Mouse (Mus musculus) ES-Bruce4 (cell line): ENCODE data around the gene Rnf130.

ENCODE experiments used
- CTCF ChIP-seq: IDR thresholded peaks from one replicate; pipeline ENCODE4 v1.8.1; 2011; ENCODE audit warnings: low read depth, low read length
- EP300 ChIP-seq: IDR thresholded peaks from 2 replicates; pipeline ENCODE4 v1.6.1; 2011; ENCODE audit warnings: low read depth, low read length; ENCODE audit not compliant: insufficient read depth

DNA sequence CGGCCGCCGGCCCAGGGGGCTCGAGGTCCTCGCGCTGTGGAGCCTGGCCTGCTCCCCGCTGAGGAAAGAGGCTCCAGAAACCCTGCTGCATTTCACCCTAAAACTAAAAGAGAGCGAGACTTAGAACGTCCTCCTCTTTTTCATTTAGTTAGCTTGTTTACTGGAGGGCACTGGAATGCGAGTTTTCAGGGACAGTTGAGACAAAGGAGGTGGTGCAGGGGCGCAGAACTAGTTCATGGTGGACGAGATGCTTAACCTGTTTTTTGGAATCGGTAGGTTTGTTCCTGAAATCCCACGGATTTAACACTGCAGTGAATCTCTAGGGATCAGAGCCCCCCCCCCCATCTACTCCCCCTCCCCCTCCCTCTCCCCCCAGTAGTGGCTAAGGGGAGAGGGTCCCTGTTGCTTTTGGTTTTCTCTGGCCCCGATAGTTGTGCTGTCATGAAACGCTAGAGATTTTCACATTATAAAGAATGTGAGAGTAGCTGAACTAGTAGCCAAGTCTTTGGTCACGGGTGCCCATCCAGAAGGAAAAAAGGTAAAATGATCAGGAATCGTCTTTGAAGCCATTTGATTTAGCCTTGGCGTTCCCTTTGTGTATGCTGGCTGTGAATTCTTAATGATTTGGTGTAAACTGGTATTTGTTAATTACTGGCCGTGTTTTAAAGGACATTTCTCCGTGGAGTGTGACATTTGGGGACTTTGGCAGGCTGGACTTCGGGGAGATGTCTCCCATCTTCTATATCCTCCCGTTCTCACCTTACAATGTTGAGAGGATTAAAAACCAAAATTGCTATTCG lies 775 bp downstream of the Rnf130 start:
- TF ChIP-seq EP300, result no peak
- TF ChIP-seq CTCF, result no peak
